Mouse (Mus musculus) left cerebral cortex, adult 18-20 months (tissue): ENCODE data around the gene Fbll1. TPM values are rescaled to one million over a fixed set of nuclear protein-coding genes. Genes with fewer than 3 reads are reported as not detected.

Source experiments
- DNase-seq, 2 experiments: peaks; one replicate each; pipeline ENCODE4 v3.0.0; 2021 to 2022; ENCODE audit warnings: low spot score in 2 of 2, mixed read lengths in 1 of 2
- total RNA-seq, 2 experiments: library from RNA; stranded (reverse); gene quantifications; 2 replicates each; pipeline ENCODE4 v1.2.3; 2021

The Fbll1 gene
- total RNA-seq, 2 experiments from 2014 or later: 39.0 to 41.7 TPM

DNA sequence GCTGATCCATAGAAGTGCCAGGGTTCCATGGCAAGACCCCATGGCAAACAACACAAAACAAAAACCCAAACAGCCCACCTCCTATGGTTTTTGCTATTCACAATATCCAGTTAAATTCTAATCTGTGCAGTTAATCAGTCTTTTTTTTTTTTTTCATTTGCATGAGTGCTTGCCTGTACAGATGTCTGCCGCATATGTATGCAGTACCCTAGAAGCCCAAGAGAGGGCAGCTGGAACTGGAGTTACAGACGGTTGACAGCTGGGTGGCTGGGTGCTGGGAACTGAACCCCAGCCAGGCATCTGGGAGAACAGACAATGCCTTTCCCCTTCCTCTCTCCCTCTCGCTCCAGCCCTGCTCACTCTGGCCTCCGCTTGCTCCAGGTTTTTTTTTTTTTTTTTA is 14.1 kb downstream of the Fbll1 start:
- no peak for DNase-seq

DNA sequence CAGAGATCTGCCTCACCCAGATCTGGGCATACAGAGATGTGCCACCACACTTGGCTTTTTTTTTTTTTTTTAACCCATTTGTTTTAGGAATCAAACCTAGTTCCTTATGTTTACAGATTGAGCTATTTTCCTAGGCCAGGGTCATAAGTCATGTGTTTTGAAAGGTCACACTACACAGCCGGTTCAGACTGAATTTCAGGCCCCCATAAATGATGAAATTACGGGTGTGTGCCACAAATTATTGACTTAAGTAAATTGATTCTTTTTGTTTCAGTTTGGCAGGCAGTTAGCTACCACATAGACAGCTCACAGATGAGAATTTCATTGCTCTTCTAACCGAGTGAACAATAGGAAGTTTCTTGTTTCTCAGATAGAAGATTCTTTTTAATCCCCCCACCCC is 14.7 kb downstream of the Fbll1 start:
- no peak for DNase-seq

DNA sequence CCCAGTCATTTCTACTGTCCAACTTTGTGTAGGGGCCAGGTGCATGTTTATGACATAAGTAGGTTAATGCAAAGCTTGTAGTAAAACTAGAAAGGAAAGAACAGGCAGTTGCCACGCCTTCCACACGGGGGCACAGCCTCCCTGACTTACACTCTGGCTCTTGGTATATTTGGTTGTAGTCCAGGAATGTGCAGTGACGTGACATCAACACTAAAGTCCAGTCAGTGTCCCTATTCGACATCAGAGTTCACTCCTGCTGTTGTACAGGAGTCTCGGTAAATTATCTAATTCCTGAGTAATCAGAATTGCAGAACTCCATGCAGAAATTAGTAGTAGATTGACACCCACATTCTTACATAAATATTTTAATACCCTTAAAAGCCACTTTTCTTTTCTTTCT is 15.6 kb downstream of the Fbll1 start:
- no peak for DNase-seq

DNA sequence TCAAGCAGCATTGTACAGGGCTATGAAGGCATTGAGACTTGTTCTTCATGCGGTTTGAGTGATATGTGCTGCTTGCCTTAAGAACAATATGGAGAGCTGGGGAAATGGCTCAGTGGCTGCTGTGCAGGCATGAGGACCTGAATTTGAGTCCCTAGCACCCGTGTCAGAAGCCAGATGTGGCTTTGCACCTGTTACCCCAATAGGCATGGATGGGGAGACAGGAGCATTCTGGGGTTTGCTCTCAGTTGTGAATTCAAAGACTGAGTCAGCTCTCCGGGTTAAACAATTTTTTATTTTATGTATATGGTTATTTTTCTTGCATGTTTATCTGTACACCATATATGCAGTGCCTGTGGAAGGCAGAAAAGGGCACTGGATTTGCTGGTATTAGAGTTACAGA is 16.2 kb downstream of the Fbll1 start:
- DNase-seq: no peak

DNA sequence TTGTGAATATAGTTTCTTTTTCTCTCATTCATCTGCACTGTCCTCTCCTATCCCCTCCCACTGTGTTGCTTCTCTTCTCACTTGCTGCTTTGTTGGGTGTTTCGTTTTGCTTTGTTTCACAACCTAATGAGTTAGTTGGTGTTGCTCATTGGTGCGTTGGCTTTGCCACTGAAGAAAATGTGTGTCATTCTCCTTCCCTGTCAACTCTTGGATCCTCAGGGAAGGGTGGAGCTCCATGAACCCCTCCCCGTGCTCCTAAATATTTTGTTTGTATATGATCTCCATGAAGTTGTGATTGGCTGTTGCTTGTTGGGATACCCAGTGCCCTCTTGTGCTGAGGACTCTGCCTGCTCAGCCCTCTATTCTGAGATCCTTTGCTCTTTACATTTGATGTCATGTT is 18.3 kb downstream of the Fbll1 start:
- no peak for DNase-seq

DNA sequence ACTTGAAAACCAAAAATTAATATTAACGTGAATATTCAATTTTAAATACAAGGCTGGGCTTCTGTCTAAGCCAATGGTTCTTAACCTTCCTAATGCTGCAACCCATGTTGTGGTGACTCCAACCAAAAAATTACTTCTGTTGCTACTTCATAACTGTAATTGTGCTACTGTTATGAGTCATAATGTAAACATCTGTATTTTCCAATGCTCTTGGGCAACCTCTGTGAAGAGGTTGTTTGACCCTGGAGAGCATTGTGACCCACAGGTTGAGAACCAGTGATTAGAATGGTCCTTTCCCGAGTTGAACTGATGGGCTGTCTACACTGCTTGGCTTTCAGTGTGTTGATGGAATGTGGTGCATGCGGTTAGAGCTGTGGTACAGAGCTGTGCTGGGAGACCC is 22.2 kb downstream of the Fbll1 start:
- no peak for DNase-seq

DNA sequence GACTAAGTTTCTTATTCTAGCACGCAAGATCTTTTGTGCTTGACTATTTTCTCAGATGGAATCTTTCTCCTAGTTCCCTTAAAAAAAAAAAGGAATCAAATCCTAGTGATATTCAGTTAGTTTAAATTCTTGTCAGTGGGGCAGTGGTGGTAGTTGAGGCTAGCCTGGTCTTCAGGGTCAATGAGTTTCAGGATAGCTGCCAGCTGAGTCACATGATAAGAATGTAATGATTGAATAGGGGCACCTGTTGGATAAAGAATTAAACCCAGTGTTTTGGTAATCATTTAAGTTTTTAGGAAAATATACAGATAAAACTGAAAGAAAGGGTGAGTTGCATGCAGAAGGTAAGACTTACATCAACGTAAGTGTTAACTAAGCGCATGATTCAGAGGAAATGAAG is 23.1 kb downstream of the Fbll1 start:
- no peak for DNase-seq

DNA sequence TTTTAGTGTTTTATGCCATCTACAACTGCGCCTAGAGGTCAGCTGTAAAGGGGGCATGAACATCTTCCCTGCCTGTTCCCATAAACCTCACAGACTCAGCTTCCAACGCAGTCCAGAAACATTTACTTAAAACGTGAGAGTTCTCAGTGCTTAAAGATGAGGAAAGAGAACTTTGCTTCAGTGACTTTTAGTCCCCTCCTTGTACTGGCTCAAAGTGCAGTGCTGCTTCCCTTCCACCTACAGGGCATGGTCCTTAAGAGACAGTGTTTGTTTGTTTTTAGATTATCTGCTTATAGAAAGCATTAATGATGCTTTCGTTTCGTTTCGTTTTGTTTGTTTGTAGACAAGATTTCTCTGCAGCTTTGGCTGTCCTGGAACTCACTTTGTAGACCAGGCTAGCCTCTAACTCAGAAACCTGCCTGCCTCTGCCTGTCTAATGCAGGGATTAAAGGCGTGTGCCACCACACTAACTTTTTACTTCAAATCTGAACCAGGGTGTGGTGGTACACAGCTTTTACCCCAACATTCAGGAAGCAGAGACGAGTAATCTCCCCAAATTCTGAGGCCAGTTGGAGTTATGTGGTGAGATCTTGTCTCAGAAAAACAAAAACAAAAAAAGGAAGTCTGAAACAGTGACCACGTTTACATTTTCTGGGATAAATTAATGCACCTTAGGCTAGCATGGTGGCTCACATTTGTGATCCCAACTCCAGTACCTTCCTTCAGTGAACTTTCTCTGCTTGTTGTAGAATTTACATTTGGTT is 27.8 kb downstream of the Fbll1 start:
- DNase-seq: no peak

DNA sequence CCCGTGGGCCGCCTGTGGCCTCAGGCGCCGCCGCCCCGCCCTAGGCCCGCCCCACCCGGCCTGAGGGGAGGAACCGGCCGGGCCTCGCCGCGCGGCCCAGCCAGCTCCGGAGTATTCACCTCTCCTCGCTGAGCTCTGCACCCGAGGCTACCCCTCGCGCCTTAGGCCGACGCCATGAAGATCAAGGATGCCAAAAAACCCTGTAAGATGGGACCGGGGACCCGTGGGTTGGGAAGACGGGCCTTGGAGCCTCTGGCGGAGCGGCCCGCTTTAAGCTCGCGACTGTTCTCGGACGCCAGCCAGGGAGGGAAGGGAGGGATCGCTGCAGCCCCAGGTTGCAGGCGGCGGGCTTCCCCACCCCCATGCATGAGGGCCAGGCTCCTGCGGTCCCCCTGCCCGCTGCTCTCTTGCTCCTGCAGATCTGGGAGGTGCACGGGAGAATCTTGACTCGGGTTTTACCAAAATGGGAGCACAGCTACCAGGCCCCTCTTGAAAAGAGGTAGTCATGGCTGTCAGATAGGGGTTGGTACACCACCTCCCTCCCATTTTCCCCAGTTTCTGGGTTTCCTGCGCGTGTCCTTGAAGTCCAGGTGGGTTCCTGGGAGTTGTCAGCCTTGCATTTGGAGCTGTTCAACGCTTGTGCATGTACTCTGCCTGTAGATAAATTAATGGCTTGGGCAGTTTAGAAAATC is 28.8 kb downstream of the Fbll1 start:
- DNase-seq: peak in 1 of 2 experiments; percentile 47

DNA sequence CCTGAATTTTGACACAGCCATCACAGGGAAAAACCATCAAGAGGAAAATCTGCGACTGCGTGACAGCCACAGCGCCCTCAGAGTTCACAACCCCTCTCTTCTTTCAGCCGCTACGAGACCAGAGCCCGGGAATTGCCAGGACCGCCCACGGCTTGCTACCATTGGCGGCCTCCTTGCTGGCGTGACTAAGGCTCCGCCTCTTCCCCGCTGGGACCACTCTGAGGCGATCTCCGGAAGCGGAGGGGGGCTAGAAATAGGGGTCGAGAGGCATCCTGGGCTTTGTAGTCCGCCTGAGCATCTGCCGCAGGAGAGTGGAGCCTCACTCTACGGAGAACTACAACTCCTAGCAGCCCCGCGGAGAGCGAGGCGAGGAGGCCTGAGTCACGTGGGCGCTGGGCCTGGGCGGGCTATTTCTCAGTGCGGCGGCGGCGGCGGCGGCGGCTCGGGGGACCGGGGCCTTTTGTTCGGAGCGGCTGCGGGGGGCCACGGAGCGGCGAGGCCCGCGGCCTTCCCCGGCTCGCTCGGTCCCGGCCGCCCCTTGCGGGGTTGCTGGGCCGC is 29.4 kb downstream of the Fbll1 start, which contains the start of gene Pank3:
Gene Pank3, plus strand, starts transcription at position 297 of the 558 bp plus-strand sequence.
- DNase-seq: peak; percentile 96 to 98

DNA sequence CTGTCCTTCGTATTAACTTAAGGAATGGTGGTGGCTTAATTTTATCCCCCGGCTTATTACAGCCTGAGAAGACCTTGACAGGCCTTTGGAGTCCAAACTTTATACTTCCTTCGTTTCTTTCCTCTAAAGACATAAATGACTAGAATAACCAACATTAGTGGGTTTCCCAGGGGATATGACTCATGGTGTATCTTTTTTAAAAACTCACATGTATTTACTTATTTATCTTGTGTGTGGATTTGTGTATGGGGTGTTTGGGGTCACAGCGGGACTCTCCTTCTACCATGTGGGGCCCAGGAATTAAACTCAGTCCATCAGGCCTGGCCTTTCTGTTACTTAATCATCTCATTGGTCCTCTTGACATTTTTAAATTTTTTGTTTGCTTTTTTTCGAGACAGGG is 31.8 kb downstream of the Fbll1 start:
- no peak for DNase-seq

DNA sequence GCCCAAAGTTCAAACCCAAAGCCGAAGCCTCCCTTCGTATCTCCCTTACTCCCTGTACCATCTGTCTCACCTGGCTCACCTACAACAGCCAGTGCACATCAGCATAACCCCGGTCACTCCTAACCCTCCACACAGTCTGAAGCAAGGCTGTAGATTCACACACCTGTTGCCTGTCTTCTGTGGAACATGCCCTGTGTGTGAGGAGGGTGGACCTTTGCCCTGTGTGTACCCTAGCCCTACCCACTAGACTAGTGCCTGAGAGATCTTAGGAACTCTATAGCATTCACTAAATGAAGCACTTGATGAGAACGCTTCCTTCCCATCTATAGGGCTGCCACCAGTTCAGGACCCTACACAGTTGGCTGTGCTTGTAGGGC is 38.1 kb downstream of the Fbll1 start:
- DNase-seq: no peak

DNA sequence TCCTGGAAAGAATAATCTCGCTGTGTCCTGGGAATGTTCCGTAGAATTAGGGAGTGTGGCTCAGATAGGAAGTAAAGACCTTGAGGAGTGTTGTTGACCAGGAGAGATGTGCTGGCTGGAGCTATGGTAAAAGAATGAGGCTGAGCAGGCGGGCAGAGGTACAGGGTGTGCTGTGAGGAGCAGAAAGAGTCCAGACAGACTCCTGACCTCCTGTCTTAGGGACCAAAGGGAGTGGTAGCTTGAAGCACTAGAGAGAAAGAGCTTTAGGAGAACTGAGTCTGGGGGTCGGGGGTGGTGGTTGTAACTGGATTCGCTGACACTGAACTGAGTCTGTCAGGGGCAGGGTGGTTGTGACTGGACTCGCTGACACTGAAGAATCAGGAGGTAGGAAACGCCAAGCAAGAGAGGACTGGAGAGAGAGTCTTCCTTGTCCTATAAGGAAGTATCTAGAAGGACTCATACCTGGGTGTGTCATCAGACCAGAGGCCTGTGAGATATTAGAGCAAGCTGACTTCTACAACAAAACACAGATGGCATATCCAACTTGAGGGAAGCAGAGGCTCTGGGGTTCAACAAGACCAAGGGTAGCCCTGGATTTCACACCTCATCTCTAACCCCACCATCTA is 38.6 kb downstream of the Fbll1 start:
- DNase-seq: no peak

DNA sequence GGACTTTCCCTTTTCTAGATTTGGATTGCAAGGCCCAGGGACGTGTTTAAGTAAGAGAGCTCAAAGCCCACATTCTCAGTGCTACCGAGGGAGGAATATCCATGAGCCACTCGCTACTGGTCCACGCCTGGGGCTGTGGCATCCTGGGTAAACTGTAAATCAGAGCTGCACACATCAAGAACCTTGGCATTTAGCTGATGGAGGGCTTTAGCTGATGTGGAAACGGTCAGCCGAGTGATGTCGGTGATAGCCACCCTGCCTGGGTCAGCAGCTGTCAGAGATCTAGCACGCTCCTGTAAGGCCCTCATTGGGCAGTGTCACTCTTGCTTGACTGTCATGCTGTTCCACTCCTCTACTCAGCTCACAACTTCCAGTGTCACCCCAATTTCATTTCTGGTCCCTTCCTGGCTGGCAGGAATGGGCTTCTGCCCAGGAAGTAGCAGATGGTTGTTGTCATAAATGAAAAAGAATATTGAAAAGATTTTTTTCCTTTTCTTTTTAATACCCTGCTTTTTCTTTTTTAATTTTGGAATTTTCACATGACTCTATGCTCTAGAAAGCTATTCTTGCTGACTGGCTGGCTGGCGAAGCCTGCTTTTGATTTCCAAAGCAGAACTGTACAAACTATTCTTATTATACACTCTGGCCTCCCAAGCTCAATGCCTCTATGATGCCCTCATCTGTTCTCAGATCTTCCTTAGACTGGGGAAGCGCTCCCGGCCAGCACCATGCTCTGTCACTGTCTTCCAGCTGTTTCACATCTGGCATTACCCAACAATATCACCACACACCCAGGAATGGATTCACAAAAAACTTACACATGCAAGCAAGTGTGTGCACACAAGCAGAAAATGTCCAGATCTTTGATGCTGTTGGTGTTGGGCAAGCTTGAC is 42.0 kb downstream of the Fbll1 start:
- no peak for DNase-seq

DNA sequence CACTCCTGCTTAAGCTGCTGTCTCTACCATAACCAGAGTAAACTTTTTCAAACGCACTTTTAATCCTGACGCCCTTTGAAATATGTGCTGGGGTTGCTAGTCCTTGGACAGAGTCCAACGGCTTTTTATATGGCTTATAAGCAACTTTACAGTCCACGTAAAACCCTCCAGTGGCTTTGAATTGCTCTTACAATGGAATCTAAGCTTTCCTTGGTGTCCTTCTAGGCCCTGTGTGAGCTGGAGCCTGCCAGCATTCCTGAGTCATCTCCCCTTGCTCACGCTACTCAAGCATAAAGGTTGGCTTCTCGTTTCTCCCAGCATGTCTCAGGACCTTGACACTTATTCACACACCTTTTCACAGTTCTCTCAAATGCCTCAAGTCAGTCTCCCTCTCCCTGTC is 43.1 kb downstream of the Fbll1 start:
- no peak for DNase-seq

DNA sequence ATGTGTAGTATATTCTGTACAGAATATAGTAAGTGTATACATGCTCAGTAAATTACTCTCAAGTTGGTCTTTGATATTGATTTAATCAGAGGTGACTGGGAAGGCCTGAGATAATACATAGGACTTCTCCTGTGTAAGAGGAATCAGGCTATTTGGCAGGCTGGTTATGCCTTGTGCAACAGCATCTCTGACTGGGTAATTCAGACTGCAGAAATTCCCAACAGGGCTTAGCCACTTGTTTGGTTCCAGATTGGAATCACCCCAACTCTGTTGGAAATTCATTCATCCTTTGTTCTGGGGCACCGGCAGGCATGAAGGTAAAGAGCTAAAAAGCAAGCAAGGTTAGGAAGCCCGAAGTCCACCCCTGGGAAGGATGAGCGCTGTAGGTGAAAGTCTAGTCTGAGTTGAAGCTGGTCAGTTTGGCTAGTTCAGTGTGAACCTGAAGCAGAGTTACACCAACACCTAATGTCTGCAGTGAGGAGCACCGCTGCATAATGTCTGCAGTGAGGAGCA is 43.7 kb downstream of the Fbll1 start:
- DNase-seq: no peak

DNA sequence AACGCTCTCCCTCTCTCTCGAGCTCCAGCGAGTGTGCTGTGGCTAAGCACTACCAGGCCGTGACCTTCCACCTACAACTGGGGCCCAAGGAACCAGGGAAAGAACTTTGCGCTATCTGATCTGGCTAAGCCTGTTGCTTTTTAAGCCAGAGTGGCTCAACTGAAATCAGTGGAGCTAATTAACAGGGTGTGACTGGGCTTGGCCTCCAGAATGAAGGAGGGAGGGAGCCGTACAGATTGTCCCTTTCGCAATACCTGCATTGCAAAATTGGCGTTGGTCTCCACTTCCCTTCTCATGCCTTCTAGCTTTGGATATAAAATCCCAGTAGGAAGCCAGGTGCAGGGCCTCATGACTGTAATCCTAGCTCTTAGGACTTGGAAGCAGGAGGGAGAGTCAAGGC is 48.1 kb downstream of the Fbll1 start:
- no peak for DNase-seq
